Mouse (Mus musculus) ES-CJ7 (cell line): ENCODE measurements around the gene Gm10203.
"Not testable (repeated sequence)": the region's sequence is repeated elsewhere in the genome, so short reads cannot be mapped to it uniquely, and the experiment has no call there.

ENCODE experiments used
- DNase-seq: peaks from one replicate; pipeline ENCODE4 v3.0.0; 2011; ENCODE audit warnings: low read depth, low spot score

The Gm10203 gene

GRCm38 (mm10) chr6:149129870-149130269 is at the start of gene Gm10203:
Gene Gm10203 (plus strand): TSS chr6:149130170.
- DNase-seq, result not testable (repeated sequence)

GRCm38 (mm10) chr6:149092406-149092805 is 37.6 kb upstream of the Gm10203 start:
- DNase-seq, result no peak

GRCm38 (mm10) chr6:149093465-149093864 is 36.5 kb upstream of the Gm10203 start:
- DNase-seq, result no peak

- DNase-seq, result no peak
Observed at GRCm38 (mm10) chr6:149094555-149094954, 35.4 kb upstream of the Gm10203 start.

- DNase-seq, result peak; percentile 41
Observed at GRCm38 (mm10) chr6:149095389-149095788, 34.6 kb upstream of the Gm10203 start.

- DNase-seq, result no peak
Observed at GRCm38 (mm10) chr6:149096233-149096632, 33.7 kb upstream of the Gm10203 start.

GRCm38 (mm10) chr6:149097276-149097675 is 32.7 kb upstream of the Gm10203 start:
- no peak for DNase-seq

- DNase-seq, result no peak
Observed at GRCm38 (mm10) chr6:149098993-149099392, 31.0 kb upstream of the Gm10203 start.

GRCm38 (mm10) chr6:149100174-149101075 is 29.5 kb upstream of the Gm10203 start:
- DNase-seq, result peak; percentile 68

GRCm38 (mm10) chr6:149101076-149101942 is 28.7 kb upstream of the Gm10203 start, which contains the start of gene Dennd5b:
Gene Dennd5b (minus strand): TSS chr6:149101680.
- DNase-seq, result peak; percentile 57

GRCm38 (mm10) chr6:149101943-149102243 is 28.1 kb upstream of the Gm10203 start:
- DNase-seq, result no peak

GRCm38 (mm10) chr6:149103451-149103850 is 26.5 kb upstream of the Gm10203 start:
- no peak for DNase-seq

- DNase-seq, result no peak
Observed at GRCm38 (mm10) chr6:149107615-149108014, 22.4 kb upstream of the Gm10203 start.

GRCm38 (mm10) chr6:149108909-149109308 is 21.1 kb upstream of the Gm10203 start:
- no peak for DNase-seq

- no peak for DNase-seq
Observed at GRCm38 (mm10) chr6:149116992-149117391, 13.0 kb upstream of the Gm10203 start.

GRCm38 (mm10) chr6:149118935-149119334 is 11.0 kb upstream of the Gm10203 start:
- DNase-seq, result no peak

- DNase-seq, result peak; percentile 75
Observed at GRCm38 (mm10) chr6:149119853-149120252, 10.1 kb upstream of the Gm10203 start.

- no peak for DNase-seq
Observed at GRCm38 (mm10) chr6:149123042-149123441, 6.9 kb upstream of the Gm10203 start.

GRCm38 (mm10) chr6:149126675-149127074 is 3.3 kb upstream of the Gm10203 start:
- DNase-seq, result peak; percentile 94

GRCm38 (mm10) chr6:149131111-149131510 is 1.1 kb downstream of the Gm10203 start:
- peak; percentile 100 for DNase-seq

GRCm38 (mm10) chr6:149132311-149133077 is 2.5 kb downstream of the Gm10203 start:
- DNase-seq, result peak; percentile 91
